Mouse (Mus musculus) layer of hippocampus, adult 9-11 months (tissue): ENCODE results near the gene Ccdc163.

Experiments
- DNase-seq: peaks from one replicate; pipeline ENCODE4 v3.0.0; 2022

The Ccdc163 gene

GRCm38 (mm10) chr4:116707666-116708065 is 643 bp upstream of the Ccdc163 start:
- DNase-seq: peak; percentile 76

GRCm38 (mm10) chr4:116708791-116709390 is 582 bp downstream of the Ccdc163 start:
- no peak for DNase-seq

DNA sequence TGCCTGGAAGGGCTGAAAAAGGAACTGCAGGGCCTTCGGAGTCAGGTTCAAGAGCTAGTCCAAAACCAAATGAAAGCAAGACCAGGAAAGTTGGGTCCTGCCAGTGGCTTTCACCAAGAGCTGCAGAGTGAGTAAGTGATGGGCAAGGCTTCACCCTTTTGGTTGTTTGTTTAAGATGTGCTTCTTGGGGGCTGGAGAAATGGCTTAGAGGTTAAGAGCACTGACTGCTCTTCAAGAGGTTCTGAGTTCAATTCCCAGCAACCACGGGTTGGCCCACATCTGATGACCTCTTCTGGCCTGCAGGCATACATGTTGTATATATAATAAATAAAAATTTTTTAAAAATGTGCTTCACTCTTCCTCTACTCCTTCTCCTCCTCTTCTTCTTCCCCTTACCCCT is 1.8 kb downstream of the Ccdc163 start:
- DNase-seq: no peak

GRCm38 (mm10) chr4:116712536-116712935 is 4.2 kb downstream of the Ccdc163 start:
- DNase-seq: no peak

- peak; percentile 66 for DNase-seq
Measured at GRCm38 (mm10) chr4:116719396-116719795, 11.1 kb downstream of the Ccdc163 start.

DNA sequence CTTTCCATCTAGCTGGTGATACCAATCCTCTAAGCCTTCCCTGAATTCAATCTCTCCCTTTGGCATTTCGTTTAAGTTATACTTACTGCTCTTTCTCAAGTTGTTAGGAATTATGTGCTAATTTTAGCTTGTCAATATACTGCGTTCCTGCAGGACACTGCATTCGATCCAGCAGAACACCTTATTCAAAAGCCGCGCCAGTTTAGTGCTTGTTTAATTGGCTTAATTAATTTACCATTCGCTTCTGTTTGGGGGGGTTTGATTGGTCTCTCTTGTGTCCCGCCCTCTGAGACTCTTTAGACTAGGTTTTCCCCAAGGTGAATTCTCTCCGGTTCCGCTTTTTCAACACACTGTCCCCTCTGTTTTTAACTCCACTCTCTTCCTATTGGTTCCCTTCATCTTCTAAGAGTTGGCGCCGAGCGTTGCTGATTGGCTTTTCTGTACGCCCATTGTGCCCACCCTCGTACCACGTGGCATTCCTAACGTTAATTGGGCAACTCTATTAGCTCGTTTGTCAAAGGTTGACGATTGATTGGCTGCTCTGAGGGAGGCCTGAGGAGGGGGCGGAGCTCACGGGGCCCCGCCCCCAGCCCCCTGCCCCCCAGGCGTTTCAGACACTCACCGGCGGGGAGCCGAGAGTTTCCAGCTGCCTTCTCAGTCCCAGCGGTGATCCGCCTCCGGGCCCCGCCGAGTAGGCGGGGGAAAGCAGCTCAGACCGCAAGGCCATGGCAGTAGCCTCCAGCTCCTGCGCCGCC is 12.2 kb downstream of the Ccdc163 start, which contains the start of gene Tesk2:
TSS of gene Tesk2 (plus strand) at position 606 of the 755 bp plus-strand sequence.
- DNase-seq: peak; percentile 98

DNA sequence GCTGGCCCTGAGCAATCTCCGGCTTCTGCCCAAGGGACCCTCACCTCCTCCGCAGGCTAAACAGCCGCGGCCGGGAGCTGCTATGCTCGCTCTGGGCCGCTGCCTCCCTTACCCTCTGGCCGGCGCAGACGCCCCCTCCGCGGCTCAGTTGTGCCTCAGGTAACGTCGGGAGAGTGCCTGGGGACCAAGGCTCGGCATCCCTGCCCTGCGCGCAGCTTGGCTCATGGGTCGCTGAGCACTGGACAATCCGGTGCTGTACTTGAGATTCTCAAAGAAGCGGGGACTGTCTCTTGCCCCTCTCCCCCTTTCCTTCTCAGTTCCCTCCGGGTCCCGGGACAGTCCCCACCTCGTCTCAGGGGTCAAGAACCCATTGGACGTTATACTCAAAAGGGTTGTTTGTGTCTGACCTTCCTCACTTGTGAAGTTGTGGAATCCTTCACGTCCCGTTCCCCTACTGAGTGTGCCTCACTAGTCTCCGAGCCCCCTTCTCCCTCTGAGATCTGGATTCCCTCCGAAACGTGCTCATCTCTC is 12.9 kb downstream of the Ccdc163 start:
- peak; percentile 5 for DNase-seq

GRCm38 (mm10) chr4:116722230-116722629 is 13.9 kb downstream of the Ccdc163 start:
- no peak for DNase-seq

DNA sequence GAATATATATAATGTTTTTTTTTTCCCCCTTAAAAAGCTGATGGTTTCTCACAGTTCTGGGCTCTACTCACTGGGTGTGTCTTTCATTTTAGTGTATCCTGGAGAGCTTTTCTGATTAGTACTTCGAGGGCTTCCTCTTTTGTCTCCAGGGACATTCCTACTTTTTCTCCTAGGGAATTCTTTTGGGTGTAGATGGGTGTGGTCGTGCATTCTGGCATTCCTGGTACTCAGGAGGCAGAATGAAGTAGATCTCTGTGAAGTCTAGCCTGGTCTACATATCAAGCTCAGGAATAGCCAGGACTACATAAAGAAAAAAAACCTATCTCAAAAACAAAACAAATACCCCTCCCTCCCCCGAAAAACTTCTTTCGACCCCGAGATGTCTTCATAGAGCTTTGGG is 17.1 kb downstream of the Ccdc163 start:
- DNase-seq: no peak

DNA sequence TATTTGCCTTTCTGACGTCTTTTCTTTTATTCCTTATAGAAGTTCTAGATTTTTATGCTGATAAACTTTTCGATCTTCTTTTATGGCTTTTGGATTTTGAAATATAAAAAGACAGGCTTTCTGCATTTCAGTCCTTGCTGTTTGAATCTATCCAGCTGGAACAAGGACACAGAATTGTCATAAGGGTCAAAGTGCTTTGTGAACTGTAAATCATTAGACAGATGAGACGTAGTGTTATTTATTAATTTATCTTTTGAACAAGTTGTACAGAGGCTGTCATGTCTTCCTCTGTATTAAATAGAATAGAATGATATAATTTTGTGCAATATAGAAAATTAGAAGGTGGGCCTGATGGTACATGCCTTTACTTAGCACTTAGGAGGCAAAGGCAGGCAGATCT is 19.1 kb downstream of the Ccdc163 start:
- no peak for DNase-seq

DNA sequence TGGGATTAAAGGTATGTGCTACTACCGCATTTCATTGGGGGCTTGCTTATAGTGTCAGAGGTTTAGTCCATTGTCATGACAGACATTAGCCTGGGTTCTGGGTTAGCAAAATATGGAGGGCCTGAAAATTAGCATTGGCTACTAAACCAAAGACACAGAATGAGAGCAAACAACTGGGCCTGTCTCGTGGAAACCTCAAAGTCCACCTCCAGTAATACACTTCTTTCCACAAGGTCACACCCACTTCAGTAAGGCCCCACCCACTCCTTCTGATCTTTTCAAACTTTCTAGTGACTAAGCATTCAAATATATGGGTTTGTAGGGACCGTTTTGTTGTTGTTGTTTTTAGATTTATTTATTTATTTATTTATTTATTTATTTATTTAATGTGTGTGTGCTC is 21.2 kb downstream of the Ccdc163 start:
- DNase-seq: no peak

GRCm38 (mm10) chr4:116731077-116731476 is 22.8 kb downstream of the Ccdc163 start:
- DNase-seq: no peak

DNA sequence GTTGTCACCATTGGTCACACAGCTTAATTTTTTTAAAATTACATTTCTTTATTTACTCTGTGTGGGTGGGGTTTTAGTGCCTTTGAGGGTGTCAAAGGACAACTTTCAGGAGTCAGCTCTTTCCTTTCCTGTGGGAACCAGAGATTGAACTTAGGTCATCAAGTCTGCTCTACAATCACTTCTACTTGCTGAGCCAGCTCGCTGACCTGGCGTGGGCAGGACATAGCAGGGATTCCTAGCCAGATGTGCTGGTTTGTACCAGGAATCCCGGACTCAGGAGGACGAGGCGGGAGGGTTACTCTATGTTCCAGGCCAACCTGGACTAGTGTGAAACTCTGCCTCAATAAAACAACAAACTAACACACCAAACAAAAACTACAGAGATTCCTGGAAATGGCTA is 24.0 kb downstream of the Ccdc163 start:
- DNase-seq: no peak

DNA sequence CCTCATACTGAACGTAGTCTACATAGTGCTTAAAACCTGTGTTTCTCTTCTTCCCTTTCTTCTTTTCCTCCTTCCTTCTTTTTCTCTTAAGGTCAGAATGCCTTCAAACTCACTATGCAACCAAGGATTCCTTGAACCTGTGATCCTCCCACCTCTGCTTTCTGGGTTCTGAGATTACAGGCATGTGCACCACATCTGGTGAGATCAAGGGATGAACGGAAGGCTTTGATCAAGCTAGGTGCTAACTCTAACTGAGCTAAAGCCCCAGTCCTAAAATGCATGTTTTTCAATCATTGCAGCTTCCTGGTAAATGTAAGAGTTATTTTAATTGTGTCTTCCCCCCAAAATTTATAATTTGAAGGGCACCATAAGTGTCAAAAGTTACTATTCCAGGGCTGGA is 26.7 kb downstream of the Ccdc163 start:
- DNase-seq: no peak

DNA sequence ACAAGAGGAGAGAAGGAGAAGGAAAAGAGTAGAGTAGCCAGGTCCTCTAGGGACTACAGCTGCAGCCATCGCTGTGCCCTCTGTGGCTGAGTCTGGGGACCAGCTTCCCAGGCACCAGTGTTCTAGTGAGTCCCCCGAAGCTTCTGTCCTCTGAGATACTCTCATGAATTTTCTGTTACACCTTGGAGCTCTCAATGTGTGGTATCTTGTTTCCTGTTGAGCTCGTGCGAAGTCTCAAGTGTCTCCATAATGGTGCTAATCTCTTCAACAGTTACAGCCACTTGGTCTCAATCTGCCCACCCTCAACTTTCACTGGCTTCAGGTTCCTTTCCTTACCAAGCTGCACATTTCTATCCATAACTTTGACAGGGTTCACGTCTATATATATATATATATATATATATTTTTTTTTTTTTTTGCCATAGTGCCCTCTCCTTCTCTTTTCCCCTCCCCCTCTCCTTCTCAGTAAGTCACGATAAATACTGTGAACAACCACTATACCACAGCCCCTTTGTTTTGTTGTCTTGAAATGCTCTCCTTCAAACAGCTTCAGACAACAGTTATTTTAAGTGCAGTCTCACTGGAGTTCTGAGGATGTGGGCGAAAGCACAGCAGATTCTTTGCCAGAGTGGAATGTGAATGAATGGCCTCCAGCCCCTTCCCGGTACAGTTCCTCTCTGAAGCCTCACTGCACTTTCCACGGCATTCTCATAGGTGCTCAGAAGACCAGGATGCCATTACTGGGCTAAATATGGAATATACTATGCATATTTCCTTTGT is 30.9 kb downstream of the Ccdc163 start:
- DNase-seq: no peak

GRCm38 (mm10) chr4:116749750-116750149 is 41.4 kb downstream of the Ccdc163 start:
- no peak for DNase-seq

DNA sequence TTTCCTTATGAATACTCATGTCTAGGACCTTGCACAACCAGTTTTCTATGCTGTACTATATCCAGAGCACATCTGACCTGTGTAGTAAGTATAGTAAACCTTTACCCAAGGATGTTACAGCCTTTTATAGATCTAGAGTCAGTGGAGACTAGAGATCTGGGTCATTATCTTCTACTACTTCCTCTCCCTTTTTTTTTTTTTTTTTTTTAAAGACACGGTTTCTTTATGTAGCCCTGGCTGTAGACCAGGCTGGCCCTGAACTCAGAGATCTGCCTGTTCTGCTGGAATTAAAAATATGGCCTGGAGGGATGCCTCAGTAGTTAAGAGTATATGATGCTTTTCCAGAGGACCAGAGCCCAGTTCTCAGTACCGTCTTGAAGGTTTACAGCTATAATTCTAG is 53.6 kb downstream of the Ccdc163 start:
- no peak for DNase-seq

DNA sequence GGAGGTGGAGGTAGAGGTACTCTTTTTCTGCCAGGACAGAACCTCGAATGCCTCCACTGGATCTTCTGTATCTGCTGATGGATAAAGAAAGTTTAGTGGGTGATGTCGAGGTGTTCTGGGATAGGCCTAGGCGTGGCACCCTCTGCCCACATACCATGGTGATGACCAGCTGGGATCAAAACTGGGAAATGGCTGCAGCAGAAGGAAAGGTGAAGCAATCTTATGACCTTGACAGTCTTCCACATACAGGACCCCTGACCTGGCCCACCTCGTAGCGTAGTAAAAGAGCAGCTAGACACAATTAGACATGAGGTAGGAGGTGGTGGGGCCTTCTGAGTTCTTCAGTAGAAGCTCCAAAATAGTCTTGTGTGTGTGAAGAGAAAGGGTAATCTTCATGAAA is 55.7 kb downstream of the Ccdc163 start:
- no peak for DNase-seq

GRCm38 (mm10) chr4:116768510-116768909 is 60.2 kb downstream of the Ccdc163 start:
- DNase-seq: no peak

GRCm38 (mm10) chr4:116769060-116769459 is 60.8 kb downstream of the Ccdc163 start:
- DNase-seq: no peak

GRCm38 (mm10) chr4:116776391-116776790 is 68.1 kb downstream of the Ccdc163 start:
- no peak for DNase-seq

DNA sequence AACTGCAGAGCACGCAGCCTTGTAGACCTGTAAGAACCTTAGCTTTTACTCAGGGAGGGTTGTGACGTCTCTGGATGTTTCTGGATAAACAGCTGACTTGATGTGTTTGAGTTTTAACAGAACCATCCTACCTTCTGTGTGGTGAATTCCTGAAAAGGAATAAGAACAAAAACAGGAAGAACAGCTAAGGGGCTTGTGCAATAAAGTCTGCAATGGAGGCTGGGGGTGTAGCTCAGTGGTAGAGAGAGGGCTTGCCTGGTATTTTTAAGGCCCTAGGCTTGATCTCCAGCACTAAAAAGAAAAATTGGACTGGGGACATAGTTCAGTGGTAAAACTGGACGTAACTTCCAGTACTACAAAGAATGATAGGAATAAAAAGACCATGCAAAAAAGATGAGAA is 68.8 kb downstream of the Ccdc163 start:
- no peak for DNase-seq

DNA sequence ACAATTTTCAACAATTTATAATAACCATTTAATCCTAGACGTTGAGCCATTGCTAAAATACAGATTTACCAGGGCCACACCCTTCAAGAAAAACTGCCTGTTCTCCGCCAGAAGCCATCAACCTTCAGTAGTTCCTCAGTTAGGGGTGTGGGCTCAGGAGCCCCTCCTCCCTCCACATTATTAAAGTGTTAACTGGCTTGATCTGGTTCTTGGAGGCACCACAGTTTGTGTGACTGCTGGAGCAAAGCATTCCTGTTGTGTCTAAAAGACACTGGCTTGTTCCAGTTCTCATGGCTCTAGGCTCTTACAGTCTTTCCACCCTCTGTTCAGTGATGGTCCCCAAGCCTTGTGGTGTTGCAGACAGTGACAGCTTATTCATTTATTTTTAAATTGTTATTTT is 72.2 kb downstream of the Ccdc163 start:
- no peak for DNase-seq

DNA sequence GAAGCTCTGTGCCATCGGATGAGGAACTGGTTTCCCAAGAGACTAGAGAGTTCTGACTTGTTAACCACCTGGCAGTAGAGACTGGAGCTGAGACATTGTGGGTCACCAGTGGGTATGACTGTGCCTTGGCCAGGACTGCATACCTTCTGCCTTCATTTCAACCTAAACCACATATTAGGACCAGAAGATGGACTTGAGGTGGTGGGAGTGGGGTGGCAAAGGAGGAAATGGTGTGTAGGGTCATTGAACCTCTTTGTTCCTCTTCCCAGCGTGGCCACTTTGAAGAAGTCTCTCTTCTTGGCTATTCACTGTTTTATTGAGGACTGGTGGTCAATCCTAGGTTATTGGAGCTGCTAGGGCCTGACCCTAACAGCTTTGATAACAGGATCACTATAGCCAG is 73.1 kb downstream of the Ccdc163 start:
- no peak for DNase-seq
